Mouse (Mus musculus): ENCODE measurements around the gene St6galnac5. TPM values are rescaled to one million over a fixed set of nuclear protein-coding genes. Genes with fewer than 3 reads are reported as not detected.

St6galnac5 gene
- polyA plus RNA-seq, 1 experiment from 2014 or later = 0.27 TPM

- no peak for ATAC-seq (ENCODE audit: extremely low read depth, insufficient number of reproducible peaks, low FRiP score, low TSS enrichment)
- Histone ChIP-seq H3K36me3 (no peaks in the 10 kb centered on the region), H3K4me2 (no peak overlapping the region), H3K27ac (replicated peaks) (no peak overlapping the region), H3K27me3 (replicated peaks) (peaks cover 3% of the 10 kb centered on the region; the same call in 1 of the 2 replicates), H3K4me1 (no peaks in the 10 kb centered on the region), H3K4me3 (no peak overlapping the region), H3K9me3 (peaks cover 6% of the 10 kb centered on the region; the same call in 1 of the 2 replicates), H3K9ac (no peak overlapping the region)
- WGBS = 70% methylated on average over 4 of the region's 4 CpGs
Measured at GRCm38 (mm10) chr3:152861450-152861849, 120.6 kb downstream of the St6galnac5 start.

- 72% methylated on average over 10 of the region's 10 CpGs for WGBS
- Histone ChIP-seq H3K27me3 (replicated peaks) (no peaks in the 10 kb centered on the region), H3K4me1 (no peaks in the 10 kb centered on the region), H3K27ac (replicated peaks) (no peak overlapping the region), H3K9me3 (no peaks in the 10 kb centered on the region), H3K4me3 (no peak overlapping the region), H3K36me3 (no peaks in the 10 kb centered on the region), H3K9ac (no peak overlapping the region), H3K4me2 (no peak overlapping the region)
- no peak for ATAC-seq (ENCODE audit: extremely low read depth, insufficient number of reproducible peaks, low FRiP score, low TSS enrichment)
Measured at GRCm38 (mm10) chr3:152856095-152856494, 126.0 kb downstream of the St6galnac5 start.

- Histone ChIP-seq H3K27me3 (replicated peaks) (no peaks in the 10 kb centered on the region), H3K9ac (no peak overlapping the region), H3K27ac (replicated peaks) (no peak overlapping the region), H3K4me3 (no peak overlapping the region), H3K4me1 (no peaks in the 10 kb centered on the region), H3K9me3 (no peaks in the 10 kb centered on the region), H3K36me3 (no peaks in the 10 kb centered on the region), H3K4me2 (no peak overlapping the region)
- 49% methylated on average over 12 of the region's 12 CpGs for WGBS
- ATAC-seq (ENCODE audit: extremely low read depth, insufficient number of reproducible peaks, low FRiP score, low TSS enrichment) = no peak
Measured at GRCm38 (mm10) chr3:152855006-152855614, 126.9 kb downstream of the St6galnac5 start.

GRCm38 (mm10) chr3:152843925-152844324 lies 138.1 kb downstream of the St6galnac5 start:
- Histone ChIP-seq H3K27me3 (replicated peaks) (no peaks in the 10 kb centered on the region), H3K27ac (replicated peaks) (no peak overlapping the region), H3K4me3 (no peak overlapping the region), H3K36me3 (no peaks in the 10 kb centered on the region), H3K4me2 (no peak overlapping the region), H3K9me3 (no peaks in the 10 kb centered on the region), H3K9ac (no peak overlapping the region), H3K4me1 (no peaks in the 10 kb centered on the region)
- ATAC-seq (ENCODE audit: extremely low read depth, insufficient number of reproducible peaks, low FRiP score, low TSS enrichment) = no peak

GRCm38 (mm10) chr3:152842648-152843047 lies 139.4 kb downstream of the St6galnac5 start:
- ATAC-seq (ENCODE audit: extremely low read depth, insufficient number of reproducible peaks, low FRiP score, low TSS enrichment) = no peak

GRCm38 (mm10) chr3:152841264-152841663 lies 140.8 kb downstream of the St6galnac5 start:
- H3K4me1 ChIP-seq = no peaks in the 10 kb centered on the region
- WGBS = 69% methylated on average over 6 of the region's 6 CpGs
- no peak overlapping the region for H3K27ac ChIP-seq (replicated peaks)
- no peak overlapping the region for H3K4me3 ChIP-seq
- ATAC-seq (ENCODE audit: extremely low read depth, insufficient number of reproducible peaks, low FRiP score, low TSS enrichment) = no peak
- no peak overlapping the region for H3K9ac ChIP-seq
- no peaks in the 10 kb centered on the region for H3K9me3 ChIP-seq
- H3K4me2 ChIP-seq = no peak overlapping the region
- no peaks in the 10 kb centered on the region for H3K36me3 ChIP-seq
- H3K27me3 ChIP-seq (replicated peaks) = no peaks in the 10 kb centered on the region

More at GRCm38 (mm10) chr3:152842648-152843047, 139.4 kb downstream of the St6galnac5 start:
- no peak overlapping the region for H3K4me3 ChIP-seq
- 72% methylated on average over 3 of the region's 3 CpGs for WGBS
- H3K9me3 ChIP-seq = no peaks in the 10 kb centered on the region
- no peaks in the 10 kb centered on the region for H3K4me1 ChIP-seq
- no peaks in the 10 kb centered on the region for H3K27me3 ChIP-seq (replicated peaks)
- H3K27ac ChIP-seq (replicated peaks) = no peak overlapping the region
- no peak overlapping the region for H3K9ac ChIP-seq
- no peak overlapping the region for H3K4me2 ChIP-seq
- no peaks in the 10 kb centered on the region for H3K36me3 ChIP-seq

GRCm38 (mm10) chr3:152837938-152838337 lies 144.1 kb downstream of the St6galnac5 start:
- H3K4me1 ChIP-seq = no peaks in the 10 kb centered on the region
- H3K9ac ChIP-seq = no peak overlapping the region
- no peak for ATAC-seq (ENCODE audit: extremely low read depth, insufficient number of reproducible peaks, low FRiP score, low TSS enrichment)
- H3K4me3 ChIP-seq = no peak overlapping the region
- 0 out of 2 replicates have a peak, but pooled peaks cover 5% of the 10 kb centered on the region for H3K9me3 ChIP-seq
- no peaks in the 10 kb centered on the region for H3K36me3 ChIP-seq
- no peak overlapping the region for H3K4me2 ChIP-seq
- H3K27ac ChIP-seq (replicated peaks) = no peak overlapping the region
- no peaks in the 10 kb centered on the region for H3K27me3 ChIP-seq (replicated peaks)
- WGBS = 58% methylated on average over 1 of the region's 1 CpGs

GRCm38 (mm10) chr3:152837407-152837806 lies 144.6 kb downstream of the St6galnac5 start:
- Histone ChIP-seq H3K27me3 (replicated peaks) (no peaks in the 10 kb centered on the region), H3K9me3 (0 out of 2 replicates have a peak, but pooled peaks cover 5% of the 10 kb centered on the region), H3K4me2 (no peak overlapping the region), H3K4me1 (no peaks in the 10 kb centered on the region), H3K9ac (no peak overlapping the region), H3K27ac (replicated peaks) (no peak overlapping the region), H3K36me3 (no peaks in the 10 kb centered on the region), H3K4me3 (no peak overlapping the region)
- no peak for ATAC-seq (ENCODE audit: extremely low read depth, insufficient number of reproducible peaks, low FRiP score, low TSS enrichment)
- 51% methylated on average over 2 of the region's 2 CpGs for WGBS

GRCm38 (mm10) chr3:152832436-152832835 lies 149.6 kb downstream of the St6galnac5 start:
- WGBS = 81% methylated on average over 4 of the region's 4 CpGs
- no peaks in the 10 kb centered on the region for H3K36me3 ChIP-seq
- no peak for ATAC-seq (ENCODE audit: extremely low read depth, insufficient number of reproducible peaks, low FRiP score, low TSS enrichment)
- H3K9me3 ChIP-seq = 0 out of 2 replicates have a peak, but pooled peaks cover 5% of the 10 kb centered on the region
- peaks cover 9% of the 10 kb centered on the region for H3K4me1 ChIP-seq
- H3K4me2 ChIP-seq = no peak overlapping the region
- no peaks in the 10 kb centered on the region for H3K27me3 ChIP-seq (replicated peaks)
- H3K4me3 ChIP-seq = no peak overlapping the region
- no peak overlapping the region for H3K27ac ChIP-seq (replicated peaks)
- H3K9ac ChIP-seq = no peak overlapping the region

GRCm38 (mm10) chr3:152831974-152832373 lies 150.1 kb downstream of the St6galnac5 start:
- no peak overlapping the region for H3K4me3 ChIP-seq
- H3K27ac ChIP-seq (replicated peaks) = no peak overlapping the region
- WGBS = 80% methylated on average over 9 of the region's 9 CpGs
- H3K9me3 ChIP-seq = 0 out of 2 replicates have a peak, but pooled peaks cover 5% of the 10 kb centered on the region
- H3K4me1 ChIP-seq = peaks cover 9% of the 10 kb centered on the region
- no peaks in the 10 kb centered on the region for H3K36me3 ChIP-seq
- no peak for ATAC-seq (ENCODE audit: extremely low read depth, insufficient number of reproducible peaks, low FRiP score, low TSS enrichment)
- no peak overlapping the region for H3K4me2 ChIP-seq
- H3K27me3 ChIP-seq (replicated peaks) = no peaks in the 10 kb centered on the region
- H3K9ac ChIP-seq = no peak overlapping the region

- Histone ChIP-seq H3K9me3 (0 out of 2 replicates have a peak, but pooled peaks cover 5% of the 10 kb centered on the region), H3K27me3 (replicated peaks) (no peaks in the 10 kb centered on the region), H3K4me1 (peaks cover 9% of the 10 kb centered on the region), H3K9ac (no peak overlapping the region), H3K4me3 (no peak overlapping the region), H3K4me2 (no peak overlapping the region), H3K36me3 (no peaks in the 10 kb centered on the region), H3K27ac (replicated peaks) (no peak overlapping the region)
- ATAC-seq (ENCODE audit: extremely low read depth, insufficient number of reproducible peaks, low FRiP score, low TSS enrichment) = no peak
- WGBS = 56% methylated on average over 3 of the region's 3 CpGs
Measured at GRCm38 (mm10) chr3:152831377-152831776, 150.7 kb downstream of the St6galnac5 start.

GRCm38 (mm10) chr3:152821202-152821601 lies 160.8 kb downstream of the St6galnac5 start:
- Histone ChIP-seq H3K4me1 (no peaks in the 10 kb centered on the region), H3K27me3 (replicated peaks) (no peaks in the 10 kb centered on the region), H3K4me3 (no peak overlapping the region), H3K9me3 (no peaks in the 10 kb centered on the region), H3K4me2 (no peak overlapping the region), H3K27ac (replicated peaks) (no peak overlapping the region), H3K36me3 (no peaks in the 10 kb centered on the region), H3K9ac (no peak overlapping the region)
- WGBS = 53% methylated on average over 14 of the region's 14 CpGs
- no peak for ATAC-seq (ENCODE audit: extremely low read depth, insufficient number of reproducible peaks, low FRiP score, low TSS enrichment)

Measured in heart, embryonic 13.5 days (tissue).